Mouse (Mus musculus): ENCODE measurements around the gene Pik3r2. TPM values are rescaled to one million over a fixed set of nuclear protein-coding genes. Genes with fewer than 3 reads are reported as not detected.

Gene Pik3r2
- total and polyA plus RNA-seq, 2 experiments from 2014 or later, result 32.5 to 36.6 TPM

- Histone ChIP-seq H3K4me2 (ENCODE audit: low read depth, low read length) (peak overlapping the region; percentile 100), H3K36me3 (replicated peaks; ENCODE audit: control insufficient read depth, insufficient read depth, low read length) (peaks cover 17% of the 10 kb centered on the region), H3K4me1 (ENCODE audit: control insufficient read depth, insufficient read depth) (peaks cover 26% of the 10 kb centered on the region), H3K4me3 (ENCODE audit: low read depth, low read length) (peak overlapping the region; percentile 86), H3K27ac (ENCODE audit: low read depth) (peak overlapping the region; percentile 98), H3K27me3 (ENCODE audit: control insufficient read depth, insufficient read depth, low read length) (no peaks in the 10 kb centered on the region), H3K9ac (replicated peaks; ENCODE audit: low read depth, low read length) (peak overlapping the region; percentile 95), H3K9me3 (replicated peaks; ENCODE audit: control insufficient read depth, low read length) (no peaks in the 10 kb centered on the region)
- DNase-seq (ENCODE audit: low spot score), result no peak
- no peak for TF ChIP-seq CTCF (IDR thresholded peaks at IDR 0.05; ENCODE audit: low read depth)
- no peak for TF ChIP-seq EP300 (IDR thresholded peaks at IDR 0.05; ENCODE audit: low read depth)
- WGBS, result 2% methylated on average over 34 of the region's 34 CpGs
- 0 out of 2 replicates have a peak, but pooled peaks have one; percentile 0 for ATAC-seq (ENCODE audit: insufficient read depth, low read depth)
These were observed 540 bp downstream of the Pik3r2 start for GRCm38 (mm10) chr8:70775851-70776495.

- H3K4me1 ChIP-seq (ENCODE audit: control insufficient read depth, insufficient read depth), result peaks cover 26% of the 10 kb centered on the region
- H3K27ac ChIP-seq (ENCODE audit: low read depth), result no peak overlapping the region
- no peaks in the 10 kb centered on the region for H3K27me3 ChIP-seq (ENCODE audit: control insufficient read depth, insufficient read depth, low read length)
- WGBS, result 73% methylated on average over 5 of the region's 5 CpGs
- DNase-seq (ENCODE audit: low spot score) (no peak), ATAC-seq (ENCODE audit: insufficient read depth, low read depth) (no peak)
- TF ChIP-seq CTCF (IDR thresholded peaks at IDR 0.05; ENCODE audit: low read depth) (no peak), EP300 (IDR thresholded peaks at IDR 0.05; ENCODE audit: low read depth) (no peak)
- H3K4me3 ChIP-seq (ENCODE audit: low read depth, low read length), result peak overlapping the region; percentile 86; the same call in 1 of the 2 replicates
- H3K9me3 ChIP-seq (replicated peaks; ENCODE audit: control insufficient read depth, low read length), result no peaks in the 10 kb centered on the region
- H3K9ac ChIP-seq (replicated peaks; ENCODE audit: low read depth, low read length), result peak overlapping the region; percentile 95
- peaks cover 17% of the 10 kb centered on the region for H3K36me3 ChIP-seq (replicated peaks; ENCODE audit: control insufficient read depth, insufficient read depth, low read length)
- peak overlapping the region; percentile 100 for H3K4me2 ChIP-seq (ENCODE audit: low read depth, low read length)
These were observed 1.3 kb downstream of the Pik3r2 start for GRCm38 (mm10) chr8:70775227-70775626.

- peaks cover 26% of the 10 kb centered on the region for H3K4me1 ChIP-seq (ENCODE audit: control insufficient read depth, insufficient read depth)
- DNase-seq (ENCODE audit: low spot score) (no peak), ATAC-seq (ENCODE audit: insufficient read depth, low read depth) (no peak)
- no peaks in the 10 kb centered on the region for H3K9me3 ChIP-seq (replicated peaks; ENCODE audit: control insufficient read depth, low read length)
- no peak overlapping the region for H3K4me3 ChIP-seq (ENCODE audit: low read depth, low read length)
- H3K27ac ChIP-seq (ENCODE audit: low read depth), result no peak overlapping the region
- H3K9ac ChIP-seq (replicated peaks; ENCODE audit: low read depth, low read length), result peak overlapping the region; percentile 95
- no peaks in the 10 kb centered on the region for H3K27me3 ChIP-seq (ENCODE audit: control insufficient read depth, insufficient read depth, low read length)
- TF ChIP-seq EP300 (IDR thresholded peaks at IDR 0.05; ENCODE audit: low read depth), result no peak
- TF ChIP-seq CTCF (IDR thresholded peaks at IDR 0.05; ENCODE audit: low read depth), result no peak
- 92% methylated on average over 18 of the region's 18 CpGs for WGBS
- H3K4me2 ChIP-seq (ENCODE audit: low read depth, low read length), result peak overlapping the region; percentile 100; the same call in 1 of the 2 replicates
- peaks cover 19% of the 10 kb centered on the region for H3K36me3 ChIP-seq (replicated peaks; ENCODE audit: control insufficient read depth, insufficient read depth, low read length)
These were observed 1.8 kb downstream of the Pik3r2 start for GRCm38 (mm10) chr8:70774740-70775139.

DNA sequence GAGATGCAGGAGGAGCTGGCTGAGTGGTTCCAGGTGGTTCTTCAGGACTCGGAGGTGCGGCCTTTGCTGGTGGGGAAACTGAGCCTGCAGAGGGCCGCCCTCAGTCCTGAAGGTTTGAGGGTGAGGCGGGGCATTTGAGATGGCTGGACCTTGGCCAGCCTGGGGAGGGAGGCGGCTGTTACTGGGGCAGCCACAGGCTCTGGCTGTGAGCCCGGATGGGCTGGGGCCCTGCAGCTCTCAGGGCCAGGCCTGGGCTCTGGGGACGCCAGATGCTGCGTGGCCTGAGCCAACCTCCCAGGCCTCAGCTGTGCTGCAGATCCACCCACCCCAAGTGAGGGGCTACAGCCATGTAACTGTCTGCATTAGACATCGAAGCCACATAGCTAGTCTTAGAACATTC lies 2.7 kb downstream of the Pik3r2 start:
- Histone ChIP-seq H3K27me3 (ENCODE audit: control insufficient read depth, insufficient read depth, low read length) (no peaks in the 10 kb centered on the region), H3K9me3 (replicated peaks; ENCODE audit: control insufficient read depth, low read length) (no peaks in the 10 kb centered on the region), H3K36me3 (replicated peaks; ENCODE audit: control insufficient read depth, insufficient read depth, low read length) (peaks cover 22% of the 10 kb centered on the region), H3K4me3 (ENCODE audit: low read depth, low read length) (no peak overlapping the region), H3K4me2 (ENCODE audit: low read depth, low read length) (no peak overlapping the region), H3K27ac (ENCODE audit: low read depth) (peak overlapping the region; percentile 46; the same call in 1 of the 2 replicates), H3K9ac (replicated peaks; ENCODE audit: low read depth, low read length) (peak overlapping the region; percentile 21; the same call in 1 of the 2 replicates), H3K4me1 (ENCODE audit: control insufficient read depth, insufficient read depth) (peaks cover 26% of the 10 kb centered on the region)
- 24% methylated on average over 9 of the region's 9 CpGs for WGBS
- TF ChIP-seq CTCF (IDR thresholded peaks at IDR 0.05; ENCODE audit: low read depth) (no peak), EP300 (IDR thresholded peaks at IDR 0.05; ENCODE audit: low read depth) (no peak; the same call in 1 of the 2 replicates)
- ATAC-seq (ENCODE audit: insufficient read depth, low read depth) (peak; percentile 28; the same call in 1 of the 2 replicates), DNase-seq (ENCODE audit: low spot score) (peak; percentile 85)

GRCm38 (mm10) chr8:70773410-70773809 lies 3.1 kb downstream of the Pik3r2 start:
- Histone ChIP-seq H3K9me3 (replicated peaks; ENCODE audit: control insufficient read depth, low read length) (no peaks in the 10 kb centered on the region), H3K27ac (ENCODE audit: low read depth) (no peak overlapping the region), H3K27me3 (ENCODE audit: control insufficient read depth, insufficient read depth, low read length) (no peaks in the 10 kb centered on the region), H3K36me3 (replicated peaks; ENCODE audit: control insufficient read depth, insufficient read depth, low read length) (peaks cover 27% of the 10 kb centered on the region), H3K4me2 (ENCODE audit: low read depth, low read length) (no peak overlapping the region), H3K4me1 (ENCODE audit: control insufficient read depth, insufficient read depth) (peaks cover 26% of the 10 kb centered on the region), H3K4me3 (ENCODE audit: low read depth, low read length) (no peak overlapping the region), H3K9ac (replicated peaks; ENCODE audit: low read depth, low read length) (peak overlapping the region; percentile 21)
- 75% methylated on average over 5 of the region's 5 CpGs for WGBS
- DNase-seq (ENCODE audit: low spot score) (no peak), ATAC-seq (ENCODE audit: insufficient read depth, low read depth) (no peak)
- TF ChIP-seq EP300 (IDR thresholded peaks at IDR 0.05; ENCODE audit: low read depth) (no peak), CTCF (IDR thresholded peaks at IDR 0.05; ENCODE audit: low read depth) (no peak)

Data from heart, postnatal 0 days (tissue).